Mouse (Mus musculus) left cerebral cortex, postnatal 25 days (tissue): ENCODE data around the gene C1qtnf1. TPM values are rescaled to one million over a fixed set of nuclear protein-coding genes. Genes with fewer than 3 reads are reported as not detected.
A peak's percentile ranks its signal among the peaks of the same experiment; 100 is the strongest.
"Not testable (repeated sequence)": the region's sequence is repeated elsewhere in the genome, so short reads cannot be mapped to it uniquely, and the experiment has no call there.

Experiments used
- DNase-seq, 2 experiments: peaks; one replicate each; pipeline ENCODE4 v3.0.0; 2022; ENCODE audit warnings: low spot score in 2 of 2, mixed read lengths in 1 of 2
- intact Hi-C: fragments of 180-260 bp; cut with DNase I; formaldehyde crosslinking; loops from one replicate; pipeline ENCODE4 v1.15.1; 2025
- total RNA-seq, 2 experiments: library from RNA; stranded (reverse); gene quantifications; 2 replicates each; pipeline ENCODE4 v1.2.3; 2021

The C1qtnf1 gene
- total RNA-seq, result 1 to 10 TPM; 3.6 to 4.2 TPM

DNA sequence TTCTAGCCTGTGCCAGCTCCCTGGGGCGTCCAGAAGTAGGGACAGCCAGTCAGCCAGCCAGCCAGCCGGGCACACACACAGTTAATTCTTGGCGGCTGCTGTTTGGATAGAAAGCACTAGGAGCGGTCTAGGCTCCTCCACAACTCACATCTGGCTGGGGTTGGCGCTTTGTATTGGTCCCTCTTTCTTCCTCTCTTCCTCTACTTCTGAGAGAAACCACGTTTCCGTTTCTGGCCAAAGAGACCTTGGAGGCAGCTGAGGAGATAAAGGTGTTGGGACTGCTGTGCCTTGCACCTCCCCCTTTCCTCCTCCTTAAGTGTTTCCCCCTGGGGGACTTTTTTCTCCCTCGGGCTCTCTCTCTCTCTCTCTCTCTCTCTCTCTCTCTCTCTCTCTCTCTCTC is at the start of gene C1qtnf1:
Gene C1qtnf1 (plus strand): TSS at position 218 of the 400 bp plus-strand sequence.
- DNase-seq, result no peak
- intact Hi-C loops, result loop anchor here (10.0 kb wide), 1 partner anchor 547 kb away; no protein-coding TSS in a partner anchor

GRCm38 (mm10) chr11:118378656-118379055 is 49.3 kb upstream of the C1qtnf1 start:
- intact Hi-C loops, result loop anchor here (1.0 to 10.0 kb wide), 2 partner anchors 61 to 294 kb away; no protein-coding TSS in a partner anchor
- DNase-seq, result no peak

- DNase-seq, result peak; percentile 77 to 83
- intact Hi-C loops, result loop anchor here (1.0 to 10.0 kb wide), 2 partner anchors 62 to 295 kb away; no protein-coding TSS in a partner anchor
These were observed 48.6 kb upstream of the C1qtnf1 start for GRCm38 (mm10) chr11:118379251-118380009.

DNA sequence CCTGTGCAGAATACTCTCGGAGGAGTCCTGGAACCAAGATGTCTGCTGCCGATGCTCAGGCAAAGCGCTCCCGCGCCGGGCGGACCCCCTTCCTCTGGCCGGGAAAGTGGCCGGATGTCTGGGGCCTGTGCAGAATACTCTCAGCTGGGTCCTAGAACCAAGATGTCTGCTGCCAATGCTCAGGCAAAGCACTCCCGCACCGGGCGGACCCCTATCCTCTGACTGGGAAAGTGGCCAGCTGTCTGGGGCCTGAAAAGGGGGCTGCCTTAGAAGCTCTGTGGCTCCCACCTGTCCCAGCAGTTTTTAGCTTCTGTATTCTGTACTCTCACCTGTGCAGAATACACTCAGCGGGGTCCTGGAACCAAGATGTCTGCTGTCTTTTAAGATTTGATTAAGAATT is 40.2 kb upstream of the C1qtnf1 start:
- intact Hi-C loops, DNase-seq: not testable (repeated sequence)

DNA sequence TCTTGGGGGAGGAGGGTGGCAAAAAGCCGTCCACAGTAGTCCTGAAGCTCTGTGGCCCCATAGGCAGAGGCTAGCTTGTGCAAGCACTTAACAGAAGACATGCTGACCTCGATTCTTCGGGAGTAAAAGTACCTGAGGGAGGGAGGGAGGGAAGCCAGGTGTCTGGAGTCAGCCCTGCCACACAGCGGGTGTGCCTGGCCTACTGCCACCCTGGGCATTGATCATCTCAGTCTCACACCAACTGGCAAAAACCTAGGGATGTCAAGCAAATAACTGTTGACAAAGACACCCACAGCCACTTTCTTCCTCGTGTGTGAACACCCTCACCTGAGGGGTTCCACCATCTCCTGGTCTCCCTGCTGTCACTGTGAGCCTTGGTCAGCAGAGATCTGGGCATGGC is 34.0 kb upstream of the C1qtnf1 start:
- intact Hi-C loops, result no loop called here
- DNase-seq, result no peak

- intact Hi-C loops, result no loop called here
- no peak for DNase-seq
These were observed 33.5 kb upstream of the C1qtnf1 start for GRCm38 (mm10) chr11:118394538-118394937.

DNA sequence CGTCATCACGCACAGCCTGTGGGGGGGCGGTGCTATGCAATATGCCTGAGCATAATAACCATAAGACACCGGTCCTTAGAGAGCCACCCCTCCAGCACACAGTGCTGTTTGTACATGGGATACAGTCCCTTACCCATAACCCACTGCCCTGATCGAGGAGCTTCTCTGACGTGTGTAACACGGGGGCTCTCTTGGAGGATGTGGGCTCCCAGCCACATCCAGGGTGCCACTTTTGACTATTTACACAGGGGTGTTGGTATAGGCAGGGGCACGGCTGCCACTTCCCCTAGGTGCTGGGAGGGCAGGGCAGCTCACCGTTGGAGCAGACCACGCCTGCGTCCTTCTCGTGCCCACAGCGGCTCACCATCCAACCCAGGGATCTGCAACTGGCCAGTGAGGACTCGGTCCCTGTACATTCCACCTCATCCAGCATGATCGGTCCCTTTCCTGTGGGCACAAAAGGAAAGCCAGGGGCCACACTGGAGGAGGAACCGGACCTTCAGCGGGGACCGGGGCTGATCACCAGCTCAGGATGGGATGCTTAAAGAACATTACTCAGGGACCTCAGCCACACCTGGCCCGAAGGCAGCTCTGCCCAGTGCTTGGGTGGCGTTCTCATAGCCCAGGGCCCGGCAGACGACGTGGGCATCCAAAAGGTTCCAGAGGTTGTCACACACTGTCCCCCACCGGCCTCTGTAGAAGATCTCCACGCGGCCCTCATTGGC is 30.0 kb upstream of the C1qtnf1 start:
- intact Hi-C loops, result no loop called here
- DNase-seq, result no peak

DNA sequence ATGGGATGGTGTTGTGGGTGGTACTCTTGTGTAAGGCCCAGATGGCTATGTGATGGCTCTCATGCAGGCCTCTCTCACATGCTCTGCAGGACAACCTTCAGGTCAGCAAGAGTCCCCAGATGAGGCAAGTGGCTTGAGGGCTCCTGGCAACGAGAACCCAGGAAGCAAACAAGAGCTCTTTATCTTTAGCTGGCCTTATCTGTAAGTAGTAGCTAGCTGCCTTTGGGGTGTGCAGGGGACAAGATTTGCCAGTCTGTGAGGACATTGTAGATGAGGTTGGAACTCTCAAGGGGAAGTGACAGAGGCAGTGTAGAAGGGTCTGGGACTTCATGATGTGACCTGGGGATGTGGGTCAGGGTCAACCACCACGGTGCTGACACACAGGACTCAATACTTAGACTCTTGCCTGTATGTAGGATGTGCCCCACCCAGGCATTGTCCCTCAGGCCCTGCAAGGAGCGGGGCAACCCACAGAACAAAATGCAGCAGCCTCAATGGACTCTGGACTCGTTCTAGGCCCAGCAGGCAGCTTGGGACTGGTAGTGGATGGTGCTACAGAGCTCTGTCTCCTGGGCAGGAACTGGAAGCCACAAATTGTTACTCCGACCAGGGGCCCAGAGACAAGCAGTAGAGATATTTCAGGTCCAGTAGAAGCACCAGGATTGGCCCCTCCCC is 28.0 kb upstream of the C1qtnf1 start:
- DNase-seq, result no peak
- intact Hi-C loops, result no loop called here

DNA sequence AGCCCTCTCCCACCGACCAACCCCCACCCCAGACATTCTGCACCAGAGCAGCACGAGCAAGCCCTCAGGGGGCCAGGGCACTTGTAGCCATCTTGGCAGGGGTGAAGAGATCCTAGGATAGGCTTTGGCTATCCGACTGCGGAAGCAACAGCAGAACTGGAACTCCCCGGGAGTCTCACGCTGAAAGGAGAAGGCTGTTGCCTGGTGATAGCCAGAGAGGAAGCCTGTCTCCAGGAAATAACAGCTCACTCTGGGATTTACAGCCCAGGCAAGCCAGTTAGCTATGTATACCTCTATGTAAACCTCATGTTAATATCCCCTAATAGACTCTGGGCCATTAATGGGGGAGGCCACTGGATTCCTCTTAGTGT is 27.5 kb upstream of the C1qtnf1 start:
- intact Hi-C loops, result no loop called here
- DNase-seq, result no peak

DNA sequence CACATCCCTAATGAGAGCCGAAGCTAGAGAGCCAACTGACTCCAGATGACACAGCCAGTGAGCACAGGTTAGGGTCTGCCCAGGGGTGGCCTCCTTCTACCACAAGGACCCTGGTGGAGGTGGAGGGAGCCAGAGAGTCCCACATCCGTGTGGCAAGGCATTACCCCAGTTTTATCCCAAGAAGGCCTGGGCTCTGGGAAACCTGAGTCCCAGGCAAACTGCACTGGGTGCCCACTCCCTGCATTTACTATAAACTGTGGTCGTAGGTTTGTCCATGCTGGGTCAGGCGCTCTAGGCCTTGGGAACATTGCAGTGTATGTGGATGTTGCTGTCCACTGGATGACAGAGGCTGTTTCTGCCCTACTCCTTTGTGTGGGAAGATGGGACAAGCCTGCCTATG is 26.8 kb upstream of the C1qtnf1 start:
- no peak for DNase-seq
- intact Hi-C loops, result no loop called here

DNA sequence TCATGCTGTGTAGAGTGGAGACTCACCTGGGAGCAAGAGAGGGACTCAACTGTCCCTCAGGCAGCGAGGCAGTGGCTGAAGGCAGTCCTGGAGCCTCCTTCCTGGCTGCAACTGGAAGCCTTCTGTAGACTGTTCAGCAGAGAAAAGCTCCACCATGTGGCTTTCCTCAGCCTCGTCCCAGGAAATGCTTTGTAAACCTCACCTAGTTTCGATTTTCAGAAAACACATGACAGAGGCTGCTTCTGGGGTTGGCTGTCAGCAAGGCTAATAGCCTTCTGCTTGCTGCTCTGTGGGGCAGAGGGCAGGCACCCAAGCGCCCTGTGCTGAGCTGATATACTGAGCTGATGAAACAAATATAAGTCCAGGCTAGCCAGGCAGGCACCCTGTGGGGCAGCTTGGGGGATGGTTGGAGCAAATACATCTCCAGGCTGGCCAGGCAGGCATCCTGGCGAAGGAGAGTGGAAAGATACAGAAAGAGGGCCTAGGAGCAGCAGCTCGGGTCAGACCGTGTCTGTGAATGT is 26.2 kb upstream of the C1qtnf1 start, which contains the start of gene Lgals3bp:
Gene Lgals3bp (minus strand): TSS at position 333 of the 521 bp plus-strand sequence.
- intact Hi-C loops, result no loop called here
- DNase-seq, result peak; percentile 56 to 76

DNA sequence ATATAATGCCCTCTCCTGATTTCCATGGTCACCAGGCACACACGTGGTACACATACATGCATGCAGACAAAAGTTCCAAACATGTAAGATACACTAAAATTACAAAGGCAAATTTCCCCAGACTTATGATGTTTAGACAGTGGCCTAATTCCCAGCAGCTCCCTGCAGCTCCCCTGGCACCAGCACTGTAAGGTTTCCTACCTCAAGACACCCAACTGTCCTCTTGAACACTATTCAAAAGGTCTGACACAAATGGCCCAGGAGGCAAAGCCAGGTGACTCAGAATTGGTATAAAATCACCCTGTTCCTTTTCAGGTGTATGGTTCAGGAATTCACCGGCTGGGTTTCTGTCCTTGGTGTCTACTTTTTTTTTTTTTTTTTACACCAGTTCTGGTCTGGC is 24.8 kb upstream of the C1qtnf1 start:
- no peak for DNase-seq
- intact Hi-C loops, result no loop called here

DNA sequence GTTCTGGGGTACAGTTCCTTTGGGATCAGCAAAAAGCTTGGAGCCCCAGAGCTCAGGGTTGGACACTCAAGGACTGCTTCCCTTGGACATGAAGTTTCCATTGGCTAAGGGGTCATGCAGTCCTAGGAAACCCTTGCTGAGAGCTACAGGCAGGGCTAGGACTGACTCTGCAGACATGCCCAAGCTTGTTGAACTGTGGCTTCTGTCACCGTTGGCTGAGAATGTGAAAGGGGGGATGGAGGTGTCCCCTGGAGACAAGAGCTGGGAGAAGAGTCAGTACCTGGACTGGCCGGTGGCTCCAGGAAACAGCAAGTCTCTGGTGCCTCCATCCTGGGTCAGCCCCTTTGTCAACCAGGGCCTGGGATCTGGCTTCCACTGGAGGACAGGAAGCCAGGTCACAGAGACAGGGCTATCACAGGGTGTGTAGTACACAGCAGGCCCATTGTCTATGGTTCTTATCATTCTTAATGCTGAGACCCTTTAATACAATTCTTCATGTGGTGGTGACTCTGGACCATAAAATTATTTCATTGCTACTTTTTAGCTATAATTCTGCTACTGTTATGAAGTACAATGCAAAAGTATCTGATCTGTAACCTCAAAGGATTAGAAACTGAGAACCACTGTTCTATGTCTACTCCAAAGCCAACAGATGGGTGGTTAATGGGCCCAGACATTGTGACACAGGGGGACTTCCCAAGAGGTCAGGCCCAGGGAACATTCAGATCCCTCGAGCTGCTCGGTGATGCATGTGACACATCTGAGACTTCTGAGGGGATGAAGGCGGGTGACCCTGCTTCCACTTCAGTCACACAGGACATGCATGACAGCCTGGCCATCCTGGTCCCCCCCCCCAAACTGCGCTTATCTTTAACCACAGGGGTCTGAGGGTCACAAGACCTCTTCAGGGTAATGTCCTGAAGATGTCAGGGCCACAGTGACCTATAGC is 23.8 kb upstream of the C1qtnf1 start:
- intact Hi-C loops, result no loop called here
- DNase-seq, result no peak

DNA sequence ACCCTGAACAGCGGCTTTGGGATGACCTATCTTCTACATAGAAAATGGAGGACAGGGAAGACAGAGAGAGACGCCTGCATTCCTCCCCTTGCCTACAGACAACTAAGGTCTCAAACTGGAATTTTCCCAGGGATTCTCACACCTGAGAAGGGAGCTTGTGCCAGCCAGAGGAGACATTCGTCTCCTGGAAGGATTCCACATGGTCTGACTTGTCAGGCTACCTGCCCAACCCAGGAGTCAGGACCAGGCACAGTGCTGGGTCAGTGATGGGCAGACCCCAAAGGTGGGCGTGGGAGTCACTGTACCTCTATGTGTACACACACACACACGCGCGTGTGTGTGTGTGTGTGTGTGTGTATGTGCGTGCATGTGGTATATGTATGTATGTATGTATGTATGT is 22.7 kb upstream of the C1qtnf1 start:
- DNase-seq, result no peak
- intact Hi-C loops, result no loop called here

GRCm38 (mm10) chr11:118406521-118406920 is 21.5 kb upstream of the C1qtnf1 start:
- intact Hi-C loops, result no loop called here
- DNase-seq, result no peak

GRCm38 (mm10) chr11:118407318-118407910 is 20.6 kb upstream of the C1qtnf1 start:
- intact Hi-C loops, result no loop called here
- DNase-seq, result peak in 1 of 2 experiments; percentile 25

GRCm38 (mm10) chr11:118408051-118408740 is 19.8 kb upstream of the C1qtnf1 start:
- intact Hi-C loops, result no loop called here
- DNase-seq, result no peak
